Mouse (Mus musculus) thymus, postnatal 36 days (tissue): Measurements from ENCODE around the gene Ssc5d.
"Not testable (repeated sequence)": the region's sequence is repeated elsewhere in the genome, so short reads cannot be mapped to it uniquely, and the experiment has no call there.

ENCODE experiments used
- DNase-seq, 2 experiments: peaks; one replicate each; pipeline ENCODE4 v3.0.0; 2022; ENCODE audit warnings: mixed read lengths in 2 of 2

Gene Ssc5d

DNA sequence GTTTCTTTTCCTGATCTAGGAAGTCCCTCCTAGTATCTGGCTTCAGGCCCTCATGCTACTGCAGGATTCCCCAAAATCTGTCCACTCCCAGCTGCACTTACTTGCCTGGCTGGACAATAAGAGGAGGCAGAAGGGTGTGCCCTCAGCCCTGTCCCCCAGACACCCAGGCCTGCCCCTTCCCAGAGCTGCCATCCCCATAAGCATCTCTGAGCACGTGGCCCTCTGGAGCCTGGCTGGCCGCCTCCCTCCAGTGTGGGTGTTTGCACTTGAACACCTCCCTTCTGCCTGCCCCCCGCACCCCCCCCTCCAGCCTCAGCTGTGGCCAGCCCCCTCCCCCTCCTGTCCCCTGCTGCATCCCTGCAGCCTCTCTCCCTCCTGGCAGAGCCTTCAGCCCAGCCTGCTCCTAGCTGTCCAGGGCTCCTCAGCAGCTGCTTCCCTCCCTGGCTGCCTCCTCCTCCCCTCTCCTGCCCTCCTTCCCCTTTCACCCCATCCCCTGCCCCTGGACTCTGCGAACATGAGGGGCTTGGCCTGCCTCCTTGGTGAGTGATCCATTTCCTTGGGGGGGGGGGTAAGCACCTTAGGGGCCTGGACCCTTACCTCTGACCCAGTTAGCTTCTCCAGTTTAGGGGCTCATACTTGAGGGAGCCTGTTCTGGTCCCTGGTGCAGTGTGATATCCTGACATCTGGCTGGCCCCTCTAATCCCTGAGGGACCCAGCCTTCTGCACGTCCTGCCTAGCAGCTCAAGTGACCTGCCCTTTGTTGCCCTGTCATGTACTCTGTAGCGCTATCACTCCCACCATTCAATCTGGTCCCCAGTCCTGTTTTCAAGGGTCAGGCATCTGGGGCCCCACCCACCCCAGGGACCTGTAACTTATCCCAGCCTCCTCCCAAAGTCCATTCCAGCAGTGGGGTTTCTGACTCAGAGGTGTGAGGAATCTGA is at the start of gene Ssc5d:
Ssc5d (plus strand) TSS at position 345 of the 941 bp plus-strand sequence.
- no peak for DNase-seq

DNA sequence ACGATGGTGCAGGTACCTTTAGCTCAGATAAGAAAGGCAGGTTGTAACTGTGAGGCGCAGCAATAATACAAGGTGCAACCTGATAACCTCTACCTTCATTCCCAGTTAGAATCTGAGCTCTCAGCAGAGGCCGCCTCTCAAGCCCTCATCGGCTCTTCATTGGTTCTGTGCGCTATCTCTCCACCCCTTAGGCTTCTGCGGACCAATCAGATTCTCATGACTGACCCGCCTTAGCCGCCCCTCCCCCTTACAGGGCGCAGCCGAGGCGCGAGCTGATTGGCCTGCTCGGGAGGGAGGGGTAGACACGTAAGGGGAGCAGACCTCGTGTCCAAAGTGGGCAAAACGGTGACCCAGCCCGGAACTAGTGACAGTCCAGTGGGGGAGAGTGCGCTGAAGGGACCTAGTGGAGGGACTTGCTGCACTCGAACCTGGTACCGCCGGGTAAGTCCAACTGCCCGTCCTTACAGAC is 48.8 kb upstream of the Ssc5d start, which contains the start of gene Isoc2a:
Isoc2a (plus strand) TSS at position 401 of the 469 bp plus-strand sequence.
- peak; percentile 83 to 90 for DNase-seq

DNA sequence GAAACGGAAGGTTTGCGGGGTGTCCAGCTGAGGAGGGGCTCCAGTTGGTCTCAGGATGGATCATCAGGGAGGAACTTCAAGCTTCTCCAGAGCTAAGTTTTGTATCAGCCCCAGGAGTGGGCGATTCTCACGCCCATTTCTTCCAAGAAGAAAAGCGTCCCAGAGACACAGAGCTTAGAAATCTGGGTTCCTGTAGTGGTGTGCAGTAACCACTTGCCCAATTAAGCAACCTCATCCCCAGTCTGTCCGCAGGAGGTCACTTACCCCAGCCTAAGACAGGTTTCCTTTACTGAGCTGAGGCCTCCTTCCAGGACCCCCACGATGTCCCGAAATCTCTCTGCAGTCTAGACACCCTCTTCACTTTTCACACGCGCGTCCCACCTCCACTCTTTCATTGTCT is 48.4 kb upstream of the Ssc5d start:
- no peak for DNase-seq

- peak; percentile 51 to 56 for DNase-seq
These were observed 47.4 kb upstream of the Ssc5d start for GRCm38 (mm10) chr7:4878186-4878585.

DNA sequence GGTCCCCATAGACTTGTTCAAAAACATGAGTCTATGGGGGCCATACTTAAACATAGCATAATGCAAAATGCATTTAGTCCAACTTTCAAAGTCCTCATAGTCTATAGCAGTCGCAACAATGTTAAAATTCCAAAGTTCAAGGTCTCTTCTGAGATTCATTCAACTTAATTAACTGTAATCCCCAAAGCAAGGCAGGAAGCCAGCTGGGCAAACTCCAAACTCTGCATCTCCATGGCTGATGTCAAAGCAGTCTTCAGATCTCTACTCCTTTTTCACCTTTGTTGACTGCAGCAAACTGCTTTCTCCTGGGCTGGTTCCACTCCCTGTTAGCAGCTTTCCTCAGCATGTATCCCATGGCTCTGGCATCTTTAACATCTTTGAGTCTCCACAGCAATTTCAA is 46.5 kb upstream of the Ssc5d start:
- DNase-seq: not testable (repeated sequence)

DNA sequence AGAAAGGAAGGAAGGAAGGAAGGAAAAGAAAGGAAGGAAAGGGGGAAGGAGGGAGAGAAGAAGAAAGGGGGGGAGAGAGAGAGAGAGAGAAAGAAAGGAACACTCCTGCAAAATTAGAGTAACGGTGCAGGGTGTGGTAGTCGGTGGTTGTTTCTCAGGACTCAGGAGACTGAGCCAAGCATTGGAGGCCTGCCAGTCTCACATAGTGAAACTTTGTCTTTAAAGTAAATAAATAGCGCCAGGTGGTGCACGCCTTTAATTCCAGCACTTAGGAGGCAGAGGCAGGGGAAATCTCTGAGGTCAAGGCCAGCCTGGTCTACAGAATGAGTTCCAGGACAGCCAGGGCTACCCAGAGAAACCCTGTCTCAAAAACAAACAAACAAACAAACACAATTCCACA is 38.9 kb upstream of the Ssc5d start:
- no peak for DNase-seq

GRCm38 (mm10) chr7:4895186-4895585 is 30.4 kb upstream of the Ssc5d start:
- DNase-seq: no peak

DNA sequence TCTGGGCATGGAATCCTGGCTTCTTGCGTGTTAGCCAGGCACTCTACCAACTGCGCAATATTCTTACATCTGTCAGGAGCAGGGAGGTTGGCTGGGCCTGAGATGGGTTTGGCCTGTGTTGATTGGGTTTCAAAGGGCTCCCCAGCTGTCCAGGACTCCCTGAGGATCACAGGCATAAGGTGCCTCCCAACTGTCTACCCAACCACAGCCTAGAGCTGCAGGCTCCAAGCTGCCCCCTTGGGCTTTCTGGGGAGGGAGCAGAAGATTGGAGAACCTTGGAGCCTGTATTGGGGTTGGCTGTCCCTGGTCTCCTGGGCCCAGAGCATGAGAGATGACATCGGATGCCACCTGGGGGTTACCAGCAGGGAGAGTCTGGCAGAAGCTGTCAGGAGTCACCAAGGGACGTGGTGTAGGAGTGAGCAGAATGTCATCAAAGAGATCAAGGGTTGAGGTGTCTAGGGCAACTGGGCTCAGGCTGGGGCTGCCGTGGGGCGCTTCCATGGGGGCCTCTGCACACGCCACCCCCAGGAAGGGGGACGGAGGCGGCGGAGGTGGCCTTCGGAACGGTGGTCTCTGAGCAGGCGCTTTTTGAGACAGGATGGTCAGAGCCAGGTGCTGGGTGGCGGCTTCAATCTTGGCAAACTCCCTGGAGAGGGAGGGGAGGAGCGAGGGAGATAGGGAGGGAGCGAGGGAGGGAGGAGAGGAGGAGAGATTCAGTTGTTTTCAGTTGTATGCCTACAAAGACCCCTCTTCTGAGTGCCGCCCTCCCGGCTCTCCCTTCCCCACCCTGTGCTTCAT is 26.5 kb upstream of the Ssc5d start:
- DNase-seq: no peak

DNA sequence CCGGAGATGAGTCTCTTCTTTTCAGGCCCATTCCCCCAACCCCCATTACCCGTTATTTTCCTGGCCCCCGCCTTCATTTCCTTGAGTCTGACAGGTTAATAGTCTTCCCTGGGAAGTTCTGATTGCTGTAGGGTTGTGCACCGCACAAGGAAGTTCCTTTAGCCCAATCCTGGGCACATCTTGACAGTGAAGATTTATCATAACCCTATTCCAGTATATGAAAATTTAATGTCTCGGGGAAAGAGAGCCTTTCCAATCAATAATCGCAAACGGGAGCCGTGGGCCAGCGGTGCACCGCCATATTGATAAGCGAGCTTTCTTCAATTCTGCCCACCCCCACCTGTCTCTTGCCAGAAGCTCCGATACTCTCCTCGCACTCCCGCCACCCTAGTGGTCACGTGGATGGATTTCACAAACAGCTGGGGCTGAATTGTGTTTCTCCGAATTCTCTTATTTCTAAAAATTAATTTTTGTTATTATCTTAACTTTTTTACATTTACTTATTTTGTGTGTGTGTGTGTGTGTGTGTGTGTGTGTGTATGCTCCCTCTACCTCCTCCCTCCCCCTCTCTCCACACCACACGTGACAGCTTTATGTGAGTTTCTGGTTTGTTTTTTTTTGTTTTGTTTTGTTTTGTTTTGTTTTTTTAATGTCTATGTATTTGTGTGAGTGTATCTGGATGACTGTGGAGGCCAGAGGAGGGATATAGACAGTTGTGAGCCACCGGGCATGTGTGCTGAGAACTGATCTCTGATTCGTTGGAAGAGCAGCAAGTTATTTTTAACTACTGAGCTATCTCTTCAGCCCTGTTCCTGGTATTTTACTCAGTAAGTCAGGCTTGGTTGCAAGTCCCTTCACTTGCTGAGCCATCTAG is 25.7 kb upstream of the Ssc5d start:
- DNase-seq: no peak

GRCm38 (mm10) chr7:4900523-4900851 is 25.1 kb upstream of the Ssc5d start:
- DNase-seq: no peak

GRCm38 (mm10) chr7:4901171-4901570 is 24.4 kb upstream of the Ssc5d start:
- peak; percentile 40 to 41 for DNase-seq

- no peak for DNase-seq
These were observed 23.2 kb upstream of the Ssc5d start for GRCm38 (mm10) chr7:4902404-4902803.

DNA sequence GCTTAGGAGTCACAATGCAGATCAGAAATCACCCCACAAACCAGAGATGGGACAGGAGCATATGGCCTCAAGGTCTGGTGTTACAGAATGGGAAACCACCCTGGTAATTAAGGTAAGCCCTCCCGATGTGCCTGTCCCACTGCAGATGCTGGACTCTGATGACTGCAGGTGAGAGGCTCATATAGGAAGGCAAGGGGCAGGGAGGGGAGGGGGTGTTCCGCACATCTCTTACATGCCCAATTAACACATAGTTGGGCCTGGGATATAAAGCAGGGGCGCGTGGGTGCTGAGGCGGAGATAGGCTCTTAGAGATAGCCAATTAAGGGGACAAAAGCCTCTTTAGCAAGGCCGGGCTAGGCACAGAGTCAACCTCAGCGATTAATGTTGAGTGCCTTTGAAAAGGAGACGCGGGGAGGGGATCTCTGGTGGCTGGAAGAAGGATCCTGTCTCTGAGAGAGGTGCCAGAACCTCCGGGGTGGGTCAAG is 19.1 kb upstream of the Ssc5d start, which contains the start of gene Gm36210:
Gm36210 (minus strand) TSS at position 51 of the 485 bp plus-strand sequence.
- no peak for DNase-seq

DNA sequence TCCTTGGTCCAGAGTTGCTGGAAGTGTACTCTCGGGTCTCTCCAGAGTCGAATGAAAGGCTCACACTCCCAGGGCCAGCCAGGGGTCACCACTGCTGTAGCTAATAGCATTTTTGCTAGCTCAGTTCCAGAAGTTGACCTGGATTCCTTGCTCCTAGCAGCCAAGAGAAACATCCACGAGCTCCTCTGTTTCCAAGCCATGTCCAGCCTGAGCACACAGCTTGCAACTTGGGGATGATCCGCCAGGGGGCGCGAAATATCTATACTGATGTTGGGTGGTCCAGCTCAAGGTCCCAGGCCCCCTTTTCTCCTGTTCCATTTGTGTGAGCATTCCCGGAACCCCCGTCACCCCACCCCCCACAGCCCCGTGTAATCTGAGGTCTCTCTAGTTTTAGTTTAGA is 14.0 kb upstream of the Ssc5d start:
- DNase-seq: peak; percentile 49 to 52

GRCm38 (mm10) chr7:4912248-4912647 is 13.3 kb upstream of the Ssc5d start:
- no peak for DNase-seq

DNA sequence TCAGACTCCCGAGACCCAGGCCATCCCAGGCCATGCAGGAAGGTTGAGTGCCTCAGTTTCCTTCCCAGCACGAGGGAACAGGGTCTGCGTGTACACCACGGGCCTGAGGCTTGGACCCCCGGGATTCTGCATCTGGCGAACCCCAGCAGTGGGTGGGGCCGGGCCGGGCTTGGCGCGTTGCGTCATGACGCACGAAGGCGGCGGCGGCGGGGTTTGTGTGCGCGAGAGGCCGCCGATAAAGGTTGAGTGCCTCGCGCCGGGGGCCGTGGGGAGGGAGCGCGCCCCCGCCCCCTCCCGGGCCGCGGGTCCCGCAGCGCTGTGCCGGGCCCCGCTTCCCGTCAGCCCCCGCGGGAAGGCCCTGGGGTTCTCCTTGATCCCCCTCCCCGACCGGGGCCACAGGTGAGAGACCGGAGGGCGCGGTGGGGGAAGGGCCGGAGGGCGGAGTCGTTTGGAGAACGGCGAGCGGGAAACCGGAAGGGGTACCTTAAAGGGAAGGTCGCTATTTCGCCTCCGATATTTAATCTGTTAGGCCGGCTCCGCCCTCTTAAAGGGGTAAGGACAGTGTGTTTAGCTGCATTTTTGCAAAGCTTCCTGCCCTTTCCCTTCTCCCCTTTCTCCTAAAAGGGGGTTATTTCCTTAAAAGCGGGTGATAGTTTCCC is 10.4 kb upstream of the Ssc5d start, which contains the start of gene Zfp628:
Zfp628 (plus strand) TSS at position 211 of the 659 bp plus-strand sequence.
- peak; percentile 93 to 94 for DNase-seq

DNA sequence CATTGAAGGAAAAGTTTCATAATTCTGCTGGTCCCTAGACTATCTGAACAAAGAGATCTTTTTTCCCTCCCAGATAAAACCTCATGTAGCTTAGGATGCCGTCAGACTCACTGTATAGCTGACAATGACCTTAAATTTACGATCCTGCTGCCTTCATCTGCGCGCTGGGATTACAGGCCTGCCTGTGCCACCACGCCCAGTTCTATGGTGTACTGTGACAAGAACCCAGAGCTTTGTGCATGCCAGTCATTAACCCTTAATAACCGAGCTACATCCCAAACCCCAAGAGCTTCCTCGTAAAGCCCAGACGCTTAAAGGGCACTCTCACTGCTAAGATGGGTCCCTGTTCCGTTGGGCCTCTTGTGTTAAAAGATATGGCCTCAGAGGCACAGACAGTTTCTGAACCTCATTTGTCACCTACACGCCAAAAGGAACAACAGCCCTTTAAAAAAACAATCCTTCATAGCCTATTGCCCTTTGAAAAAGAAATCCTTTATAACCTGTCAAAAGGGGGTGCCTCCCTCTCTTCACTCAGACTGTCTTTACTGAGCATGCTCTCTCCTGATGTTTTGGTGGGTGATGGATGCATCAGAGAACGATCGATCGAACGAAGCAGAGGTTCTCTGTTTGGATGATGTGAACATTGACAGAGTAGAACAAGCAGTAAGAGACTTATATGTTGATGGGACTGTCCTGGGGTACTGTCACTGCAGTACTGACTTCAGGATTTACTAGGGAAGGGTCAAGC is 9.7 kb upstream of the Ssc5d start:
- peak in 1 of 2 experiments; percentile 27 for DNase-seq

DNA sequence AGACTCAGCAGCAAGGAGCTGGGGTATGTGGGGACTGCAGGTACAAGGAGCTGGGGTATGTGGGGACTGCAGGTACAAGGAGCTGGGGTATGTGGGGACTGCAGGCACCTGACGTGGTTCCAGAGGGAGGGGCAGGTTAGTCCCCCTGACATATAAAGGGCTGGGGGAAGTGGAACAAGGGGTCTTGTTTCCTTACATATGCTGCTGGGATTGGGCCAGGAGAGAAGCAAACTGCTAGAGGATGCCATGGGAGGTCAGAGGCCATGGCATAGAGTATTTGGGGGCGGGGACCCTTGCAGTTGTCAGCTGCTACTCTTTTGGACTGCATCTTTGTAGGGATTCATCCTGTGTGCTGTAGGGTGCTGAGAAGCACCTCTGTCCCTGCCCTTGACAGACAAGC is 8.1 kb upstream of the Ssc5d start:
- DNase-seq: no peak

DNA sequence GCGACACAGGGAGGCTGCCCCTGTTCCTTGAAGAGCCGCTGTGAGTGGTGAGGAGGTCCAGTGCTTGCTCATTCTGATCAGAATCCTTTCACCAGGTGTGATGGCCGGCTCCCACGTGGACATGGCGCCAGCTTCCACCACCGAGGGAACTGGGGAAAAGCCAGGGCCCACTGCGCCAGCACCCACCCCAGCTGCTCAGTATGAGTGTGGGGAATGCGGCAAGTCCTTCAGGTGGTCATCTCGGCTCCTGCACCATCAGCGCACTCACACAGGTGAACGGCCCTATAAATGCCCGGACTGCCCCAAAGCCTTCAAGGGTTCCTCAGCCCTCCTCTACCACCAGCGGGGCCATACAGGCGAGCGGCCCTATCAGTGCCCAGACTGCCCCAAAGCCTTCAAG is 6.9 kb upstream of the Ssc5d start:
- no peak for DNase-seq

DNA sequence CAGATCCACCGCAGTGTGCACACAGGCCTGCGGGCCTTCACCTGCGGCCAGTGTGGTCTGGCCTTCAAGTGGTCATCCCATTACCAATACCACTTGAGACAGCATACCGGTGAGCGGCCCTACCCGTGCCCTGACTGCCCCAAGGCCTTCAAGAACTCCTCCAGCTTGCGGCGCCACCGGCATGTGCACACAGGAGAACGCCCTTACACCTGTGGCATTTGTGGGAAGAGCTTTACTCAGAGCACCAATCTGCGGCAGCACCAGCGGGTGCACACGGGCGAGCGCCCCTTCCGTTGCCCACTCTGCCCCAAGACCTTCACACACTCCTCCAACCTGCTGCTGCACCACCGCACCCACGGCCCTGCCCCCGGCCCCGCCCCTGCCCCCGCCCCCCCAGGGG is 6.5 kb upstream of the Ssc5d start:
- no peak for DNase-seq

DNA sequence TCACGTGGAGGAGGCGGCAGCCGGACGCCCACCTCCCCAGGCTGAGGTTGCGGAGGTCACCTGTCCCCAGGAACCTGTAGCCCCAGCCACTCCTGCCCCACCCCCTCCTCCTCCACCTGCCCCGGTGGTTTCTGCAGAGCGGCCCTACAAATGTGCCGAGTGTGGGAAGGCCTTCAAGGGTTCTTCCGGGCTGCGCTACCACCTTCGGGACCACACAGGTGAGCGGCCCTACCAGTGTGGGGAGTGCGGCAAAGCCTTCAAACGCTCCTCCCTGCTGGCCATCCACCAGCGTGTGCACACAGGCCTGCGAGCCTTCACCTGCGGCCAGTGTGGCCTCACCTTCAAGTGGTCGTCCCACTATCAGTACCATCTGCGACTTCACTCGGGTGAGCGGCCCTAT is 5.6 kb upstream of the Ssc5d start:
- no peak for DNase-seq
